Mouse (Mus musculus) mammary gland, adult 2 months (tissue): ENCODE results near the gene Nufip1. TPM values are rescaled to one million over a fixed set of nuclear protein-coding genes. Genes with fewer than 3 reads are reported as not detected.

Source experiments
- polyA plus RNA-seq: library from polyadenylated mRNA; depleted of rRNA; stranded (reverse); fragments of >200 nt; gene quantifications from 2 replicates; pipeline ENCODE4 v1.2.3, GENCODE M21; 2012; ENCODE audit warnings: low replicate concordance; rRNA removed

Gene Nufip1
- 3.1 and 5.4 TPM in 2 replicates for polyA plus RNA-seq

DNA sequence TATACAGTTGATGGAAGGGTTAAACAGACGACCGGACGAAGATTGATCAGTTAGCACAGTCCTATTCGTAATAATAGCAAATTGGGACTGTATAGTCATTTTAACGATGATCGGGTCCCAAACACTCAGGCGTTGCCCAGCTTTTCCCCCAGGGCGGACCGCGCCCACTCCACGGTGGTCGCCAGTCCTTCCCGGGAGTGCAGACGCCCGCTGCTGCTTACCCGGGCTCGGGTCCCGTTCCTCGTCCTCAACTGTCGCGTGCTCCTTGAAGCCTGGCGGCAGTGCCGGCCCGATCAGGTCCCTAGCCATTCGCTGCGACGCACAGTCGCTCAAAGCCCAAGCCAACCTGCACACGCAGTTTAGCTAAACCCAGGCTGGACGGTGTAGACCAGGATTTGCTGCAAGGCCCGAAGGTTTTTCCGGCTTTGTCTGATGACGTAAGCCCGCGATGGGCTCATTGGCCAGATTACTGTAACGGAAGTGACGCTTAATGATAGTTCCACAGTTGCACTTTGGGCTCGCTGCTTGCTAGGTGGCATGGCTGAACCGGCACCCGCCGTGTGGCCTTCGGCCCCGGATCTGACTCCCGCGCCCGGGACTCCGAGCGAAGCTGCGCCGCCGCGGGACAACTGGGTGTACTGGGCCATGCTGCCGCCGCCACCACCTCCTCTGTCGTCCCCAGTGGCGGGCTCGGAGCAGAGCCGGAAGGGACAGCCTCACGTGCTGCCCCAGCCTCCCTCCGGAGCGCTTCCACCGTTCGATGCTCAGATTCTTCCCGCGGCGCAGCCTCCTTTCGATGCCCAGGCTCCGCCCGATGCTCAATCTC lies at the start of gene Nufip1, which contains the start of gene Gpalpp1:
Gene Nufip1 (plus strand): TSS at position 496 of the 826 bp plus-strand sequence.
Gene Gpalpp1 (minus strand): TSS at position 365 of the 826 bp plus-strand sequence.

Other genes starting within 250 kb of the Nufip1 start
- 0.29 and 0.57 TPM in 2 replicates for gene Kctd4, start 155.9 kb upstream of the Nufip1 start, polyA plus RNA-seq
- gene Gtf2f2, start 100.0 kb upstream of the Nufip1 start, polyA plus RNA-seq: 1.4 and 2.2 TPM in 2 replicates
- 2.6 and 6.2 TPM in 2 replicates for gene Gpalpp1, start 131 bp upstream of the Nufip1 start, polyA plus RNA-seq